Mouse (Mus musculus): ENCODE data around the gene Pmepa1. TPM values are rescaled to one million over a fixed set of nuclear protein-coding genes. Genes with fewer than 3 reads are reported as not detected.

Pmepa1 gene
- polyA plus RNA-seq (2014; fragmentation: Nextera tagmentation; extraction: Ambion mirVana) = 10.4 and 12.0 TPM in 2 replicates

GRCm38 (mm10) chr2:173276409-173276808 lies at the start of gene Pmepa1:
Pmepa1 (minus strand) TSS chr2:173276533.
- Histone ChIP-seq H3K4me2 (ENCODE audit: low read length) (peak within 1 kb of the TSS; percentile 81), H3K9me3 (ENCODE audit: control insufficient read depth, low read length) (no peaks in the 10 kb centered on the region), H3K9ac (ENCODE audit: low read length) (peak within 1 kb of the TSS; percentile 98), H3K27me3 (replicated peaks; ENCODE audit: control insufficient read depth, insufficient read depth, low read length) (no peaks in the 10 kb centered on the region), H3K4me3 (ENCODE audit: low read depth, low read length) (peak within 1 kb of the TSS; percentile 96), H3K4me1 (replicated peaks; ENCODE audit: control insufficient read depth, insufficient read depth, low read length) (peaks cover 33% of the 10 kb centered on the region), H3K36me3 (ENCODE audit: control insufficient read depth, insufficient read depth, low read length) (no peaks in the 10 kb centered on the region), H3K27ac (ENCODE audit: low read depth) (peak within 1 kb of the TSS; percentile 87)
- ATAC-seq (replicated peaks; ENCODE audit: low FRiP score, low TSS enrichment, low read depth) (peak; percentile 94), DNase-seq (ENCODE audit: low spot score) (no peak)
- WGBS = under 1% methylated on average over 45 of the region's 61 CpGs

DNA sequence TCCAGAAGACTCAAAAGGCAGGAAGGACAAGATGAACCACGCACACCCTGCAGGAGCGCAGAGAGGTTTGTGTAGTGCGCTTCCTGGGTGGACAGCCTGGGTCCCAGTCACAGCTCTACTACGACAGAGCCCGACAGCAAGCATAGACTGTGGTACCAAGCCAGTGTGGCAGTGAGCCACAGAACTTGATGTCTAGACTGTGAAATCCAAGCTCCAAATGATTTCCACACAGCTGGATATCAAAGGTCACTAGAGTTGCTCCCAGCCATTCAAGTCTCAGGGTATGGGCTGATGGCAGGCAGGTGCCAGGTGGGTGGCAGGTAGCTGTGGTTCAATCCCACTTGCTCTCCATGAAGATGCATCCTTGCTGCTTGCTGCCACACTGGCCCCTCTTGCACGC lies 45.4 kb upstream of the Pmepa1 start:
- H3K27ac ChIP-seq (ENCODE audit: low read depth) = no peak overlapping the region
- H3K9me3 ChIP-seq (ENCODE audit: control insufficient read depth, low read length) = no peaks in the 10 kb centered on the region
- ATAC-seq (replicated peaks; ENCODE audit: low FRiP score, low TSS enrichment, low read depth) = no peak
- no peak overlapping the region for H3K4me3 ChIP-seq (ENCODE audit: low read depth, low read length)
- no peak overlapping the region for H3K9ac ChIP-seq (ENCODE audit: low read length)
- H3K36me3 ChIP-seq (ENCODE audit: control insufficient read depth, insufficient read depth, low read length) = no peaks in the 10 kb centered on the region
- no peak overlapping the region for H3K4me2 ChIP-seq (ENCODE audit: low read length)
- no peak for DNase-seq (ENCODE audit: low spot score)
- H3K4me1 ChIP-seq (replicated peaks; ENCODE audit: control insufficient read depth, insufficient read depth, low read length) = no peaks in the 10 kb centered on the region
- H3K27me3 ChIP-seq (replicated peaks; ENCODE audit: control insufficient read depth, insufficient read depth, low read length) = no peaks in the 10 kb centered on the region
- 88% methylated on average over 6 of the region's 6 CpGs for WGBS

GRCm38 (mm10) chr2:173321194-173321593 lies 44.9 kb upstream of the Pmepa1 start:
- Histone ChIP-seq H3K9me3 (ENCODE audit: control insufficient read depth, low read length) (no peaks in the 10 kb centered on the region), H3K27me3 (replicated peaks; ENCODE audit: control insufficient read depth, insufficient read depth, low read length) (no peaks in the 10 kb centered on the region), H3K4me2 (ENCODE audit: low read length) (no peak overlapping the region), H3K9ac (ENCODE audit: low read length) (no peak overlapping the region), H3K4me1 (replicated peaks; ENCODE audit: control insufficient read depth, insufficient read depth, low read length) (no peaks in the 10 kb centered on the region), H3K36me3 (ENCODE audit: control insufficient read depth, insufficient read depth, low read length) (no peaks in the 10 kb centered on the region), H3K27ac (ENCODE audit: low read depth) (no peak overlapping the region), H3K4me3 (ENCODE audit: low read depth, low read length) (no peak overlapping the region)
- WGBS = 89% methylated on average over 2 of the region's 2 CpGs
- DNase-seq (ENCODE audit: low spot score) (no peak), ATAC-seq (replicated peaks; ENCODE audit: low FRiP score, low TSS enrichment, low read depth) (peak; percentile 60)

DNA sequence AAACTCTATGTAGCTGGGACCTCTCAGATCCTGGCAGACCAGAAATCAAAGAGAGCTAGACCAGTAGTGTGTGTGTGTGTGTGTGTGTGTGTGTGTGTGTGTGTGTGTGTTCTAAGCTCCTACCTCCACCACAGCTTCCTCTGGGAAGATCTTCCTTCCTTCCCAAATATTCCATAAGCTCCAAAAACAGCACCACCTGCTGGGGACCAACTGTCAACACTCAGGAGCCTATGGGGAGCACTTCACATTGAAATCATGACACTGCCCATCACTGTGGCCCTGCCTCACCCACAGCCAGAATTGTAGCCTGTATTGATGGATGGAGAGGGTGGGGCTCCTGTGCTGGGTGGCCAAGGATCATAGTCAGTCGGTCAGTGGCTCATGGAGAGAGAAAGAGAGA lies 38.0 kb upstream of the Pmepa1 start:
- no CpG with 5 or more reads among the region's 1 CpGs for WGBS
- no peak for DNase-seq (ENCODE audit: low spot score)
- H3K36me3 ChIP-seq (ENCODE audit: control insufficient read depth, insufficient read depth, low read length) = no peaks in the 10 kb centered on the region

GRCm38 (mm10) chr2:173308486-173308885 lies 32.2 kb upstream of the Pmepa1 start:
- no peak overlapping the region for H3K9ac ChIP-seq (ENCODE audit: low read length)
- H3K4me3 ChIP-seq (ENCODE audit: low read depth, low read length) = no peak overlapping the region
- H3K36me3 ChIP-seq (ENCODE audit: control insufficient read depth, insufficient read depth, low read length) = no peaks in the 10 kb centered on the region
- peaks cover 17% of the 10 kb centered on the region for H3K4me1 ChIP-seq (replicated peaks; ENCODE audit: control insufficient read depth, insufficient read depth, low read length)
- no peak for DNase-seq (ENCODE audit: low spot score)
- H3K4me2 ChIP-seq (ENCODE audit: low read length) = no peak overlapping the region; the same call in 1 of the 2 replicates
- 91% methylated on average over 10 of the region's 10 CpGs for WGBS
- no peaks in the 10 kb centered on the region for H3K27me3 ChIP-seq (replicated peaks; ENCODE audit: control insufficient read depth, insufficient read depth, low read length)
- H3K9me3 ChIP-seq (ENCODE audit: control insufficient read depth, low read length) = no peaks in the 10 kb centered on the region
- no peak overlapping the region for H3K27ac ChIP-seq (ENCODE audit: low read depth)
- no peak for ATAC-seq (replicated peaks; ENCODE audit: low FRiP score, low TSS enrichment, low read depth)

More for the DNA sequence above, 38.0 kb upstream of the Pmepa1 start:
- no peak overlapping the region for H3K4me2 ChIP-seq (ENCODE audit: low read length)
- no peaks in the 10 kb centered on the region for H3K9me3 ChIP-seq (ENCODE audit: control insufficient read depth, low read length)
- H3K27me3 ChIP-seq (replicated peaks; ENCODE audit: control insufficient read depth, insufficient read depth, low read length) = no peaks in the 10 kb centered on the region
- ATAC-seq (replicated peaks; ENCODE audit: low FRiP score, low TSS enrichment, low read depth) = no peak
- H3K9ac ChIP-seq (ENCODE audit: low read length) = no peak overlapping the region
- no peak overlapping the region for H3K4me3 ChIP-seq (ENCODE audit: low read depth, low read length)
- H3K4me1 ChIP-seq (replicated peaks; ENCODE audit: control insufficient read depth, insufficient read depth, low read length) = no peaks in the 10 kb centered on the region
- H3K27ac ChIP-seq (ENCODE audit: low read depth) = no peak overlapping the region

DNA sequence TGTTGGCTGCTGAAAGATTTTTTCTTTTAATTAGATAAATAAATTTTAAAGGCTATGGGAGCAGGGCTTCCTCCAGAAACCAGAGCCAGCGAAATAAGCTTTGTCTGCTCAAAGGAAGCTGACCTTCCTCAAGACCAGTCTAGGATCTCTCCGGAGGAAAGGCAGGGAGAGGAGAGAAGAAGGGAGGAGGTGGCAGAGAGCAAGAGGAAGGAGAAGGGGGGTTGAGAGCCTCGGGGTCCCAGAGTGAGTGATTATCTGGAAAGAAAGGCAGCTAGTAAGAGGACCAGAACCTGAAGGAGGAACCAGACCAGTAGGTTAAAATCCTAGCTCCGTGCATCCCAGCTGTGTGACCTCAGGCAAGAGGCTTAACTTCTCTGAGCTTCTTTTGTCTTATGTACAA lies 31.7 kb upstream of the Pmepa1 start:
- peak overlapping the region; percentile 33; the same call in 1 of the 2 replicates for H3K4me2 ChIP-seq (ENCODE audit: low read length)
- no peaks in the 10 kb centered on the region for H3K9me3 ChIP-seq (ENCODE audit: control insufficient read depth, low read length)
- DNase-seq (ENCODE audit: low spot score) (no peak), ATAC-seq (replicated peaks; ENCODE audit: low FRiP score, low TSS enrichment, low read depth) (no peak)
- no peak overlapping the region for H3K9ac ChIP-seq (ENCODE audit: low read length)
- no peaks in the 10 kb centered on the region for H3K27me3 ChIP-seq (replicated peaks; ENCODE audit: control insufficient read depth, insufficient read depth, low read length)
- WGBS = 15% methylated on average over 4 of the region's 4 CpGs
- H3K4me1 ChIP-seq (replicated peaks; ENCODE audit: control insufficient read depth, insufficient read depth, low read length) = peaks cover 17% of the 10 kb centered on the region
- no peak overlapping the region for H3K4me3 ChIP-seq (ENCODE audit: low read depth, low read length)
- H3K36me3 ChIP-seq (ENCODE audit: control insufficient read depth, insufficient read depth, low read length) = no peaks in the 10 kb centered on the region
- H3K27ac ChIP-seq (ENCODE audit: low read depth) = no peak overlapping the region

DNA sequence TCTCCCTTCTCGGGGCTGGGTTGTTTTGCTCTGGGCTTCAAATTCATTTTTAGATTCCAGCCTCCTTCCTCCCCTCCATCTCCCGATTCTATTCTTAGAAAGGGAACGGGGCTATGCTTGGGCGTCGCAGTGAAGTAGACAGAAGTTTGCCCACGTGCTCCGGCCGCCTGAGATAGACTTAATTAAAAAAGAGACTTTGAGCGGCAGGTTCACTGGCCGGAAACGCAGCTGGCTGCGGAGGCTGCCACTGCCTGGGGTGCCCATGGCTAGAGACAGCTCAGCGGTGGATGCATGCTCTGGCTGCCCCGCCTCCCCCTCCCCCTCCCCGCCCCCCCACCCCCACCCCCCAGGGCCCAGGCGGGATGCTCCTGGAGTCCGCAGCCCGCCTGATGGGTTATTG lies 31.2 kb upstream of the Pmepa1 start:
- Histone ChIP-seq H3K27me3 (replicated peaks; ENCODE audit: control insufficient read depth, insufficient read depth, low read length) (no peaks in the 10 kb centered on the region), H3K9ac (ENCODE audit: low read length) (no peak overlapping the region), H3K4me3 (ENCODE audit: low read depth, low read length) (no peak overlapping the region), H3K4me1 (replicated peaks; ENCODE audit: control insufficient read depth, insufficient read depth, low read length) (peaks cover 17% of the 10 kb centered on the region), H3K36me3 (ENCODE audit: control insufficient read depth, insufficient read depth, low read length) (no peaks in the 10 kb centered on the region), H3K27ac (ENCODE audit: low read depth) (no peak overlapping the region), H3K4me2 (ENCODE audit: low read length) (no peak overlapping the region; the same call in 1 of the 2 replicates), H3K9me3 (ENCODE audit: control insufficient read depth, low read length) (no peaks in the 10 kb centered on the region)
- ATAC-seq (replicated peaks; ENCODE audit: low FRiP score, low TSS enrichment, low read depth) (peak; percentile 50; the same call in 1 of the 2 replicates), DNase-seq (ENCODE audit: low spot score) (peak; percentile 65)
- WGBS = 2% methylated on average over 18 of the region's 18 CpGs

GRCm38 (mm10) chr2:173306734-173307525 lies 30.6 kb upstream of the Pmepa1 start:
- H3K27me3 ChIP-seq (replicated peaks; ENCODE audit: control insufficient read depth, insufficient read depth, low read length) = no peaks in the 10 kb centered on the region
- 40% methylated on average over 11 of the region's 11 CpGs for WGBS
- H3K4me1 ChIP-seq (replicated peaks; ENCODE audit: control insufficient read depth, insufficient read depth, low read length) = peaks cover 17% of the 10 kb centered on the region
- H3K4me2 ChIP-seq (ENCODE audit: low read length) = no peak overlapping the region
- H3K36me3 ChIP-seq (ENCODE audit: control insufficient read depth, insufficient read depth, low read length) = no peaks in the 10 kb centered on the region
- 0 out of 2 replicates have a peak, but pooled peaks have one; percentile 47 for ATAC-seq (replicated peaks; ENCODE audit: low FRiP score, low TSS enrichment, low read depth)
- H3K27ac ChIP-seq (ENCODE audit: low read depth) = no peak overlapping the region
- H3K9ac ChIP-seq (ENCODE audit: low read length) = no peak overlapping the region
- no peak overlapping the region for H3K4me3 ChIP-seq (ENCODE audit: low read depth, low read length)
- H3K9me3 ChIP-seq (ENCODE audit: control insufficient read depth, low read length) = no peaks in the 10 kb centered on the region
- DNase-seq (ENCODE audit: low spot score) = no peak

DNA sequence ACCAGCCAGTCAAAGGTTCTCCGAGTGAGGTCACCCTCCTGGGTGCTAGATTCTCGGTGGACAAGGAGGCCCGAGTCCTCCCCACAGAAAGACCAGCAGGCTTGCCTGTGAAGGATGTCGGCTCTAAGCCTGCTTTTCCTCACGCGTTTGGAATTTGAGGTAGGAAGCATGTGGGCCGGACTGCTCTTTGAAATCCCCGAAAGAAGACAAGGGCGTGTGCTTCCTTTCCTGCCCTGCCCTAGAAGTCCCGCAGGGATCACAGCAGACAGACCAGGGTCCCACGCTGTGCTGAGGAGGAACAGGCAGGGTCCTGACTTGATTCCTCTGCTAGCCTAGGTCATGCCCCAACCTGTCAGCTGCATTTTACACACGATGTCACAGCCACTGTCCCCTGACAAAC lies 28.7 kb upstream of the Pmepa1 start:
- no peak for ATAC-seq (replicated peaks; ENCODE audit: low FRiP score, low TSS enrichment, low read depth)
- H3K27me3 ChIP-seq (replicated peaks; ENCODE audit: control insufficient read depth, insufficient read depth, low read length) = no peaks in the 10 kb centered on the region
- WGBS = 22% methylated on average over 12 of the region's 12 CpGs

More for the DNA sequence above, 28.7 kb upstream of the Pmepa1 start:
- H3K4me2 ChIP-seq (ENCODE audit: low read length) = no peak overlapping the region
- no peak overlapping the region for H3K9ac ChIP-seq (ENCODE audit: low read length)
- no peak overlapping the region for H3K27ac ChIP-seq (ENCODE audit: low read depth)
- no peaks in the 10 kb centered on the region for H3K36me3 ChIP-seq (ENCODE audit: control insufficient read depth, insufficient read depth, low read length)
- no peak for DNase-seq (ENCODE audit: low spot score)
- peaks cover 17% of the 10 kb centered on the region for H3K4me1 ChIP-seq (replicated peaks; ENCODE audit: control insufficient read depth, insufficient read depth, low read length)
- no peaks in the 10 kb centered on the region for H3K9me3 ChIP-seq (ENCODE audit: control insufficient read depth, low read length)
- no peak overlapping the region for H3K4me3 ChIP-seq (ENCODE audit: low read depth, low read length)
